Mouse (Mus musculus) liver, postnatal 0 days (tissue): ENCODE results near the gene Nr1h4.

Experiments used
- CTCF ChIP-seq: sonication (generic); IDR thresholded peaks from 2 replicates; pipeline ENCODE4 v1.5.1; 2016; ENCODE audit warnings: antibody characterized with exemption, low read depth
- EP300 ChIP-seq: IDR thresholded peaks from 2 replicates; pipeline ENCODE4 v1.6.1; 2016; ENCODE audit warnings: antibody characterized with exemption, low read depth, mild to moderate bottlenecking

DNA sequence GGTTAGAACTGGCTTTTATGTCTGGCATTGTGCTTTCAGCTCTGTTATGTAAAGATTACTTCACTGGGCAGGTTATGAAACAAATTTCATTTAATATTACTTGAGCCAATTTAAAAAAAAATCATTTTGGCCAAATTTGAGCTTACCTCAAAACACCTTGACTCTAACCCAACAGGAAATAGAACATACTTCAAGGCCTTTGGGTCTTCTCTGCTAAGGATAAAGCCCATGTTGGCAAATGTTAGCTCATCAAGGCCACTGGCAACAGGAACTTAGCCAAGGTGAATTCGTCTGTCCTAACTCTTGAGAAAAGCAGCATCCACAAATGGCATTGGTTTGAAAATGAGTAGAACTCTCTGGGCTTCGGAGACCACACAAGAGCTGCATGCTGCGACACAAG lies 43.1 kb downstream of the Nr1h4 start:
- TF ChIP-seq CTCF (no peak), EP300 (no peak)
